Mouse (Mus musculus) forebrain, embryonic 16.5 days (tissue): ENCODE results near the gene Hmg20b. TPM values are rescaled to one million over a fixed set of nuclear protein-coding genes. Genes with fewer than 3 reads are reported as not detected.
A peak's percentile ranks its signal among the peaks of the same experiment; 100 is the strongest.

ENCODE experiments used
- ATAC-seq: fragments of 200-750 bp; cut with Nextera tagmentation; 2 replicates; pipeline ENCODE4 v1.8.0; 2017; ENCODE audit warnings: mild to moderate bottlenecking, moderate library complexity
- H3K27ac ChIP-seq: fragments of 300-500 bp; sonication (generic); 2 replicates; pipeline ENCODE4 v1.5.1; 2014; ENCODE audit warnings: low read length, control low read depth
- H3K27me3 ChIP-seq: fragments of 300-500 bp; sonication (generic); replicated peaks from 2 replicates; pipeline ENCODE4 v1.6.1; 2014; ENCODE audit warnings: low read length; ENCODE audit not compliant: control insufficient read depth, insufficient read depth
- H3K36me3 ChIP-seq: fragments of 300-500 bp; sonication (generic); 2 replicates; pipeline ENCODE4 v1.6.1; 2014; ENCODE audit not compliant: control insufficient read depth, insufficient read depth
- H3K4me1 ChIP-seq: fragments of 300-500 bp; sonication (generic); replicated peaks from 2 replicates; pipeline ENCODE4 v1.6.1; 2014; ENCODE audit warnings: low read length; ENCODE audit not compliant: control insufficient read depth, insufficient read depth
- H3K4me2 ChIP-seq: fragments of 300-500 bp; sonication (generic); 2 replicates; pipeline ENCODE4 v1.6.1; 2014; ENCODE audit warnings: mild to moderate bottlenecking, low read length, control low read depth
- H3K4me3 ChIP-seq: fragments of 300-500 bp; sonication (generic); replicated peaks from 2 replicates; pipeline ENCODE4 v1.5.1; 2014; ENCODE audit warnings: mild to moderate bottlenecking, low read length, control low read depth
- H3K9ac ChIP-seq: fragments of 300-500 bp; sonication (generic); replicated peaks from 2 replicates; pipeline ENCODE4 v1.6.1; 2014; ENCODE audit warnings: low read depth, low read length, control low read depth
- H3K9me3 ChIP-seq: fragments of 300-500 bp; sonication (generic); 2 replicates; pipeline ENCODE4 v1.6.1; 2016; ENCODE audit warnings: low read length; ENCODE audit not compliant: control insufficient read depth
- WGBS: fragments of 180-500 bp; shearing (Covaris S2); extraction: QIAGEN DNeasy Blood & Tissue Kit; methylation state at CpG from one replicate; pipeline ENCODE4 v1.1.7; 2014; 5-methylcytosine and 5-hydroxymethylcytosine counted together
- polyA plus RNA-seq: library from polyadenylated mRNA; unstranded; fragments of >200 nt; fragmentation: Nextera tagmentation; extraction: Ambion mirVana; gene quantifications from 2 replicates; pipeline ENCODE4 v1.2.1, GENCODE M21; 2015

Hmg20b gene
- polyA plus RNA-seq, 1 experiment from 2014 or later = 33.4 TPM

- no peak overlapping the region for H3K9ac ChIP-seq
- no peaks in the 10 kb centered on the region for H3K9me3 ChIP-seq
- H3K27ac ChIP-seq = no peak overlapping the region
- 93% methylated on average over 18 of the region's 18 CpGs for WGBS
- no peak for ATAC-seq
- no peaks in the 10 kb centered on the region for H3K27me3 ChIP-seq
- H3K4me1 ChIP-seq = peaks cover 22% of the 10 kb centered on the region
- H3K36me3 ChIP-seq = peaks cover 41% of the 10 kb centered on the region
- no peak overlapping the region for H3K4me2 ChIP-seq
- H3K4me3 ChIP-seq = no peak overlapping the region
Observed at GRCm38 (mm10) chr10:81323791-81324530, 26.3 kb downstream of the Hmg20b start.

GRCm38 (mm10) chr10:81323141-81323775 is 27.0 kb downstream of the Hmg20b start:
- H3K27me3 ChIP-seq = no peaks in the 10 kb centered on the region
- H3K4me3 ChIP-seq = no peak overlapping the region
- H3K9ac ChIP-seq = no peak overlapping the region
- 93% methylated on average over 23 of the region's 23 CpGs for WGBS
- H3K9me3 ChIP-seq = no peaks in the 10 kb centered on the region
- no peak for ATAC-seq
- no peak overlapping the region for H3K4me2 ChIP-seq
- no peak overlapping the region for H3K27ac ChIP-seq
- peaks cover 24% of the 10 kb centered on the region for H3K4me1 ChIP-seq
- H3K36me3 ChIP-seq = peaks cover 41% of the 10 kb centered on the region

- H3K36me3 ChIP-seq = peaks cover 41% of the 10 kb centered on the region
- WGBS = 95% methylated on average over 27 of the region's 27 CpGs
- no peaks in the 10 kb centered on the region for H3K9me3 ChIP-seq
- H3K27ac ChIP-seq = no peak overlapping the region
- ATAC-seq = no peak
- no peak overlapping the region for H3K4me3 ChIP-seq
- no peaks in the 10 kb centered on the region for H3K27me3 ChIP-seq
- no peak overlapping the region for H3K4me2 ChIP-seq
- H3K4me1 ChIP-seq = peaks cover 24% of the 10 kb centered on the region
- H3K9ac ChIP-seq = no peak overlapping the region
Observed at GRCm38 (mm10) chr10:81322444-81322843, 27.8 kb downstream of the Hmg20b start.

GRCm38 (mm10) chr10:81321436-81321835 is 28.8 kb downstream of the Hmg20b start:
- peak overlapping the region; percentile 97; the same call in 1 of the 2 replicates for H3K27ac ChIP-seq
- H3K4me3 ChIP-seq = peak overlapping the region; percentile 89
- no peaks in the 10 kb centered on the region for H3K27me3 ChIP-seq
- H3K9me3 ChIP-seq = no peaks in the 10 kb centered on the region
- H3K4me2 ChIP-seq = peak overlapping the region; percentile 83
- peak overlapping the region; percentile 66 for H3K9ac ChIP-seq
- H3K4me1 ChIP-seq = peaks cover 24% of the 10 kb centered on the region
- no peak for ATAC-seq
- WGBS = 3% methylated on average over 19 of the region's 20 CpGs
- peaks cover 35% of the 10 kb centered on the region for H3K36me3 ChIP-seq

- Histone ChIP-seq H3K27me3 (no peaks in the 10 kb centered on the region), H3K27ac (peak within 1 kb of the TSS; percentile 97), H3K4me2 (peak within 1 kb of the TSS; percentile 83), H3K36me3 (peaks cover 33% of the 10 kb centered on the region), H3K4me1 (peaks cover 24% of the 10 kb centered on the region), H3K9me3 (no peaks in the 10 kb centered on the region), H3K4me3 (peak within 1 kb of the TSS; percentile 89), H3K9ac (peak within 1 kb of the TSS; percentile 66)
- WGBS = under 1% methylated on average over 68 of the region's 68 CpGs
- peak; percentile 93 for ATAC-seq
Observed at GRCm38 (mm10) chr10:81320550-81321347, 29.5 kb downstream of the Hmg20b start, which contains the start of gene Cactin. TSS of gene Cactin (plus strand) at chr10:81321103.

- ATAC-seq = 0 out of 2 replicates have a peak, but pooled peaks have one; percentile 1
- Histone ChIP-seq H3K9me3 (no peaks in the 10 kb centered on the region), H3K27ac (peak overlapping the region; percentile 97), H3K27me3 (no peaks in the 10 kb centered on the region), H3K9ac (peak overlapping the region; percentile 44), H3K4me3 (peak overlapping the region; percentile 89), H3K4me1 (peaks cover 24% of the 10 kb centered on the region), H3K4me2 (peak overlapping the region; percentile 83), H3K36me3 (peaks cover 33% of the 10 kb centered on the region)
- WGBS = under 1% methylated on average over 38 of the region's 38 CpGs
Observed at GRCm38 (mm10) chr10:81319741-81320549, 30.3 kb downstream of the Hmg20b start.

- no peaks in the 10 kb centered on the region for H3K9me3 ChIP-seq
- peaks cover 24% of the 10 kb centered on the region for H3K4me1 ChIP-seq
- H3K9ac ChIP-seq = peak overlapping the region; percentile 44
Observed at GRCm38 (mm10) chr10:81319330-81319699, 31.0 kb downstream of the Hmg20b start.

GRCm38 (mm10) chr10:81318589-81319329 is 31.5 kb downstream of the Hmg20b start:
- H3K9ac ChIP-seq = peak overlapping the region; percentile 44
- 87% methylated on average over 13 of the region's 13 CpGs for WGBS
- H3K4me2 ChIP-seq = no peak overlapping the region

More at GRCm38 (mm10) chr10:81319330-81319699, 31.0 kb downstream of the Hmg20b start:
- no peaks in the 10 kb centered on the region for H3K27me3 ChIP-seq
- H3K4me3 ChIP-seq = peak overlapping the region; percentile 89
- peak overlapping the region; percentile 97 for H3K27ac ChIP-seq
- ATAC-seq = no peak
- peak overlapping the region; percentile 83 for H3K4me2 ChIP-seq
- WGBS = 41% methylated on average over 8 of the region's 8 CpGs
- H3K36me3 ChIP-seq = peaks cover 31% of the 10 kb centered on the region

More at GRCm38 (mm10) chr10:81318589-81319329, 31.5 kb downstream of the Hmg20b start:
- peaks cover 24% of the 10 kb centered on the region for H3K4me1 ChIP-seq
- no peak overlapping the region for H3K27ac ChIP-seq
- H3K4me3 ChIP-seq = no peak overlapping the region
- H3K27me3 ChIP-seq = no peaks in the 10 kb centered on the region
- peaks cover 30% of the 10 kb centered on the region for H3K36me3 ChIP-seq
- H3K9me3 ChIP-seq = no peaks in the 10 kb centered on the region
- no peak for ATAC-seq
